Mouse (Mus musculus) ES-E14 (cell line): ENCODE results near the gene Nrcam.

Experiments
- CHD2 ChIP-seq: IDR thresholded peaks from 2 replicates; pipeline ENCODE4 v1.6.1; 2014; ENCODE audit warnings: mild to moderate bottlenecking, low read depth, low read length, inconsistent platforms
- HCFC1 ChIP-seq: IDR thresholded peaks from 2 replicates; pipeline ENCODE4 v1.6.1; 2012; ENCODE audit warnings: low read length, inconsistent platforms, borderline replicate concordance; ENCODE audit not compliant: insufficient read depth
- MAFK ChIP-seq: IDR thresholded peaks from 2 replicates; pipeline ENCODE4 v1.6.1; 2014; ENCODE audit warnings: mild to moderate bottlenecking, low read depth, low read length, inconsistent platforms; ENCODE audit not compliant: insufficient read depth
- ZC3H11A ChIP-seq: IDR thresholded peaks from 2 replicates; pipeline ENCODE4 v1.6.1; 2012; ENCODE audit warnings: low read depth, mild to moderate bottlenecking, inconsistent platforms, low read length, borderline replicate concordance
- ZNF384 ChIP-seq: IDR thresholded peaks from 2 replicates; pipeline ENCODE4 v1.6.1; 2012; ENCODE audit warnings: low read depth, low read length, inconsistent platforms

GRCm38 (mm10) chr12:44481415-44481814 is 152.7 kb downstream of the Nrcam start:
- TF ChIP-seq HCFC1 (no peak), MAFK (no peak), CHD2 (no peak), ZC3H11A (no peak), ZNF384 (no peak)
